Mouse (Mus musculus) lung, postnatal 0 days (tissue): ENCODE data around the gene Gm20604. TPM values are rescaled to one million over a fixed set of nuclear protein-coding genes. Genes with fewer than 3 reads are reported as not detected.

Source experiments
- ATAC-seq: fragments of 200-750 bp; cut with Nextera tagmentation; 2 replicates; pipeline ENCODE4 v1.8.0; 2017; ENCODE audit warnings: moderate library complexity
- DNase-seq: peaks from one replicate; pipeline ENCODE4 v3.0.0-alpha.2; 2016; ENCODE audit warnings: low spot score
- H3K27ac ChIP-seq: fragments of 300-500 bp; sonication (generic); 2 replicates; pipeline ENCODE4 v1.5.1; 2014; ENCODE audit warnings: antibody characterized with exemption, mild to moderate bottlenecking, low read length, mixed read lengths
- H3K27me3 ChIP-seq: fragments of 300-500 bp; sonication (generic); replicated peaks from 2 replicates; pipeline ENCODE4 v1.6.1; 2014; ENCODE audit warnings: low read length, mixed read lengths; ENCODE audit not compliant: insufficient read depth
- H3K36me3 ChIP-seq: fragments of 300-500 bp; sonication (generic); 2 replicates; pipeline ENCODE4 v1.6.1; 2014; ENCODE audit warnings: low read length, mixed read lengths; ENCODE audit not compliant: insufficient read depth
- H3K4me1 ChIP-seq: fragments of 300-500 bp; sonication (generic); 2 replicates; pipeline ENCODE4 v1.6.1; 2014; ENCODE audit warnings: antibody characterized with exemption, low read depth, low read length, mixed read lengths; ENCODE audit not compliant: insufficient read depth
- H3K4me2 ChIP-seq: fragments of 300-500 bp; sonication (generic); replicated peaks from 2 replicates; pipeline ENCODE4 v1.6.1; 2014; ENCODE audit warnings: low read depth, mild to moderate bottlenecking, low read length, moderate library complexity, mixed read lengths
- H3K4me3 ChIP-seq: fragments of 300-500 bp; sonication (generic); 2 replicates; pipeline ENCODE4 v1.5.1; 2014; ENCODE audit warnings: low read depth, low read length
- H3K9ac ChIP-seq: fragments of 300-500 bp; sonication (generic); replicated peaks from 2 replicates; pipeline ENCODE4 v1.6.1; 2014; ENCODE audit warnings: low read depth, mild to moderate bottlenecking
- H3K9me3 ChIP-seq: fragments of 300-500 bp; sonication (generic); 2 replicates; pipeline ENCODE4 v1.6.1; 2016; ENCODE audit warnings: low read length, mixed read lengths
- CTCF ChIP-seq: IDR thresholded peaks from 2 replicates; pipeline ENCODE4 v1.5.1; 2016; ENCODE audit warnings: antibody characterized with exemption, mild to moderate bottlenecking
- EP300 ChIP-seq: IDR thresholded peaks from 2 replicates; pipeline ENCODE4 v1.6.1; 2016; ENCODE audit warnings: antibody characterized with exemption, mild to moderate bottlenecking, control low read depth
- WGBS: fragments of 180-500 bp; shearing (Covaris S2); extraction: QIAGEN DNeasy Blood & Tissue Kit; methylation state at CpG from one replicate; pipeline ENCODE4 v1.1.7; 2014; 5-methylcytosine and 5-hydroxymethylcytosine counted together
- polyA plus RNA-seq: library from polyadenylated mRNA; unstranded; fragments of >200 nt; fragmentation: Nextera tagmentation; extraction: Ambion mirVana; gene quantifications from 2 replicates; pipeline ENCODE4 v1.2.1, GENCODE M21; 2015

Gene Gm20604
- polyA plus RNA-seq, 1 experiment from 2014 or later, result 11.8 TPM

DNA sequence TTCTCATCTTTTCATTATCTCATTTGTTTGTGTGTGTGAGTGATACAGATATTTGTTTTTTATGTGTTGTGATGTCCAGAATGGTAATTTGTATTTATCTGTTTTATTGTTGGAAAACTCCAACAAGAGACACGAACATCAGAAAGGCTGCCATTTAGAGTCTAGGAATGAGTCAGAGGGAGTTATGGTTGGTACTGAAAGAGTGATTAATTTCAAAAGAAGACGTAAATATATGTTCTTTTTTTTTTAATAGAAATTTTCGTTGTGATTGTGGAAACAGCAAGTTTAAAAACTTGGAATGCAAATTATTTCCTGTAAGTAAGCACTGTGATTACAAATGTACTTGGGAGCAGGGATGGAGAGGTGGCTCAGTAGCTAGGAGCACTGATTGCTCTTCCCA, 3.2 kb upstream of the Gm20604 start:
- Histone ChIP-seq H3K9ac (no peak overlapping the region), H3K27ac (no peak overlapping the region), H3K27me3 (no peaks in the 10 kb centered on the region), H3K36me3 (peaks cover 16% of the 10 kb centered on the region), H3K4me3 (no peak overlapping the region), H3K4me2 (no peak overlapping the region), H3K4me1 (peaks cover 9% of the 10 kb centered on the region; the same call in 1 of the 2 replicates), H3K9me3 (no peaks in the 10 kb centered on the region)
- ATAC-seq (no peak), DNase-seq (no peak)
- WGBS, result 76% methylated on average over 3 of the region's 3 CpGs
- TF ChIP-seq CTCF (no peak), EP300 (no peak)

DNA sequence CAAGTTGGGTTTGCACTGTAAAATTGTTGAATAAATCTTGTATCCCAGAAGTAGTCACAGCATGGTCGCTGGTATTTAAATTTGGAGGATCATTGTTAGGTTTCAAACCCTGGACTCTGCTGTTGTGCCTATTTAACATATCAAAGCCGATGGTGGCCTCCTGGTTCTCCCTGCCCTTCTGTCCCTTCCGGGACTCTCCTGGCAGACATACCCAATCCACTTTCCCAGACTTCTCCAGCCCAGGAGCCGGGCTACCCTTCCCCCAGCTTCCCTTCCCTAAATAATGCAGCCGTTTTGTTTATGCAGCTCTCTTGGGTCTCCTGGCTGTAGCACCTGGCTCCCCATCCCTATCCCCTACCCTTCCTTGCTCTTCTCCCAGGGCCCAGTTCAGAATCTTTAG, 464 bp upstream of the Gm20604 start:
- TF ChIP-seq EP300 (no peak), CTCF (no peak)
- Histone ChIP-seq H3K9ac (peak overlapping the region; percentile 76), H3K9me3 (no peaks in the 10 kb centered on the region), H3K4me1 (peaks cover 13% of the 10 kb centered on the region; the same call in 1 of the 2 replicates), H3K27me3 (no peaks in the 10 kb centered on the region), H3K27ac (peak overlapping the region; percentile 87; the same call in 1 of the 2 replicates), H3K4me2 (peak overlapping the region; percentile 86), H3K36me3 (peaks cover 2% of the 10 kb centered on the region; the same call in 1 of the 2 replicates), H3K4me3 (peak overlapping the region; percentile 86)
- DNase-seq (peak; percentile 14), ATAC-seq (no peak)
- under 1% methylated on average over 5 of the region's 5 CpGs for WGBS

DNA sequence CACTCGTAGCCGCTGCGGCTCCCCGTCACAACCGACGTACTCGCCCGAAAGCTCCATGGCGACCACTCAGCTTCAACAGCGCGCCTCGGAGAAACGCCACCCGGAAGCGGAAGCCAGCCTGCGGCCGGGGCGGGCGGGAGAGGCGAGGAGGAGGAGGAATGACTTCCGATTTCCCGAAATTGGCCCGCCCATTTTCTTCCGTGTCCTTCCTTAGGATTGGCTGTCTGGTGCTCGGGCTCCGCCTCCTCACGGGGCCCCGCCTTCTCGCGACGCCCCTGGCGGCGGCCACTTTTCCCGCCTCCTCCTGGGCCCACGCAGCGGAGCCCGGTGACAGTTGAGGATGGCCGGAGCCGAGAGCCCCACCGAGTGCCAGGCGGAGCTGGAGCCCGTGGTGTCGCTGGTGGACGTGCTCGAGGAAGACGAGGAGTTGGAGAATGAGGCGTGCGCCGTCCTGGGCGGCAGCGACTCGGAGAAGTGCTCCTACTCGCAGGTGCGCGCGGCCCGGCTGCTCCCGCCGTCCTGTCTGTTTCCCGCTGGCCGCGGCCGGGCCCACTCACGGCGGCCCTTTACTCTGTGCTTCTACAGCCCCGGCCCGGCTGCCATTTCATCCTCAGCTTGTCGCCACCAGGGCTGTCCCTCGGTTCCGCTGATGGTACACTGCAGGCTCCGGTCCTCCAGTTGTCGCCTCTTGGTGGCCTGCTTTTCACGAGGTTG, 626 bp downstream of the Gm20604 start, which contains the start of the genes Gm28051, Gon7 and Ubr7:
TSS of gene Gm28051 (minus strand) at position 77 of the 714 bp plus-strand sequence.
TSS of gene Gon7 (minus strand) at position 115 of the 714 bp plus-strand sequence.
TSS of gene Ubr7 (plus strand) at position 279 of the 714 bp plus-strand sequence.
- DNase-seq (peak; percentile 99), ATAC-seq (peak; percentile 98)
- Histone ChIP-seq H3K4me3 (peak within 1 kb of the TSS; percentile 86), H3K9ac (peak within 1 kb of the TSS; percentile 76), H3K9me3 (no peaks in the 10 kb centered on the region), H3K27ac (peak within 1 kb of the TSS; percentile 87), H3K27me3 (no peaks in the 10 kb centered on the region), H3K4me1 (peaks cover 13% of the 10 kb centered on the region; the same call in 1 of the 2 replicates), H3K36me3 (no peaks in the 10 kb centered on the region), H3K4me2 (peak within 1 kb of the TSS; percentile 86)
- TF ChIP-seq CTCF (peak; percentile 66), EP300 (0 out of 2 replicates have a peak, but pooled peaks have one; percentile 26)
- WGBS, result 0% methylated on average over 51 of the region's 73 CpGs

DNA sequence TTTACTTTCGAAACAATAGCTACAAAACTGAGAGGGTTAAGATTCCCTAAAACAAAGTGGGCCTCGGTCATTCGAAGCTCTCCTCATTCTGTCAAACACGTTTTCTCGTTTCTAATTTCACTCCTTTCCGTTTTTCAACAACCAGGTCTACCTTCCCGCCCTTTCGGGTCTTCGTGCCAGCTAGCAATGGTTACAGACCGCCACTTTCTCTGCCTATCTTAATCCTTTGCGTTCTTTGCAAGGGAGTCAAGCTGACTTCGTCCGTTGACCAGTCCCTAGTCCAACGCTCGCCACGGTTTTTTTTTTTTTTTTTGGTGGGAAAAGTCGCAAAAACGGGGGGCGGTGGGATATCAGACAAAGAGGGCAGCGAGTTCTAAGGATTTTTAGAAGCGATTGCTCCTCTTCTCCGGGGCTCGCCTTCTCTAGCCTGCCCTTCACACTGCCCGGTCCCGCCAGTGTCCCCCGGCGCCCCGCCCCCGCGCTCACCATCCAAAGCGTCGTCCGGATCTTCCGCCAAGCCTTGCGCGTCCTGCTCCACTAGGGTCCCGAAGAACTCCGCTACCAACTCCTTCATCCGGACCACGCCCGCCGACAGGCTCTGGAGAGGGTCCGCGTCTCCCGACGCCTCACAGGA, 1.3 kb downstream of the Gm20604 start:
- ATAC-seq (peak; percentile 81), DNase-seq (no peak)
- Histone ChIP-seq H3K4me1 (peaks cover 13% of the 10 kb centered on the region; the same call in 1 of the 2 replicates), H3K36me3 (no peaks in the 10 kb centered on the region), H3K9ac (peak overlapping the region; percentile 41), H3K4me2 (peak overlapping the region; percentile 58), H3K27ac (peak overlapping the region; percentile 86), H3K9me3 (no peaks in the 10 kb centered on the region), H3K4me3 (peak overlapping the region; percentile 86), H3K27me3 (no peaks in the 10 kb centered on the region)
- TF ChIP-seq CTCF (no peak), EP300 (no peak)
- WGBS, result 2% methylated on average over 44 of the region's 46 CpGs

DNA sequence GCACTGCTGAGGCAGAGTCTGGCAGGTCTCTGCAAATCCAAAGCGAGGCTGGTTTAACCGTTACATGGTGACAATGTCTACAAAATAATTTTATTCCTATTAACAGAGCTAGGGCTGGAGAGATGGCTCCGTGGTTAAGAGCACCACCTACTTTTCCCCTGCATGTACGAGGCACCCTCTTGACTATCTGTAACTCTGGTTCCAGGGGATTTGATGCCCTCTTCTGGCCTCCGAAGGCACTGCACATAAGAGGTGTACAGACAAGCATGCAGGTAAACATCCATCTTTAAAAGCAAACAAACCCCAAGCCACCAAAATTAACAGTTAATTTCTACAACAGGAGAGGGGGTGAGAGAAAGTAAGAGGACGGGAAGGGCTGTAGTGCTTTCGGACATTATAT, 2.2 kb downstream of the Gm20604 start:
- Histone ChIP-seq H3K4me2 (peak overlapping the region; percentile 58), H3K4me1 (peaks cover 13% of the 10 kb centered on the region; the same call in 1 of the 2 replicates), H3K27me3 (no peaks in the 10 kb centered on the region), H3K9me3 (no peaks in the 10 kb centered on the region), H3K9ac (0 out of 2 replicates have a peak overlapping the region, but pooled peaks have one; percentile 41), H3K4me3 (peak overlapping the region; percentile 86), H3K36me3 (no peaks in the 10 kb centered on the region), H3K27ac (peak overlapping the region; percentile 86; the same call in 1 of the 2 replicates)
- peak; percentile 71 for TF ChIP-seq CTCF
- no peak for TF ChIP-seq EP300
- ATAC-seq (no peak), DNase-seq (peak; percentile 30)
- 60% methylated on average over 7 of the region's 7 CpGs for WGBS

DNA sequence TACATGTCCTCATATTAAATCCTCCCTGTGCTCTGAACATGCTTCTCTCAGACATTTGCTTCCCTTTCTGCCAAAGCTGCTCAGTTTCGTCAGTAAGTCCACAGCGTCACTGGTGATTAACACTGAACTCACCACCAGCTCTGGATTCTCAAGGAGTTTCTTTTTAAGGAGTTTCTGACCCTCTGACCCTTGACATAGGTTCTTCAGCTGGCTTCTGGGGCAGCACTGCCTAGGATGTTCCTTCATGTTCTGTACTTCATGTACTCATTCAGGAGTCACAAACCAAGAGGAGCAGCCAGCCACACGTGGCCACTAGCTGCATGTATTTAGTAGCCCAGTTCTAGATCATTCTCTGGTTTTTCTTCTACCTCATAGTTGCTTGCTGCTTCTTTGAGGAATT, 10.2 kb downstream of the Gm20604 start:
- 77% methylated on average over 3 of the region's 3 CpGs for WGBS

More for the DNA sequence above, 10.2 kb downstream of the Gm20604 start:
- Histone ChIP-seq H3K4me1 (peaks cover 5% of the 10 kb centered on the region; the same call in 1 of the 2 replicates), H3K9me3 (no peaks in the 10 kb centered on the region), H3K4me3 (no peak overlapping the region), H3K4me2 (no peak overlapping the region), H3K36me3 (no peaks in the 10 kb centered on the region), H3K27ac (no peak overlapping the region), H3K9ac (no peak overlapping the region), H3K27me3 (no peaks in the 10 kb centered on the region)
- DNase-seq (peak; percentile 32), ATAC-seq (no peak)
- no peak for TF ChIP-seq EP300
- TF ChIP-seq CTCF, result no peak
